Mouse (Mus musculus): ENCODE measurements around the gene Tor1aip1.

GRCm38 (mm10) chr1:156002366-156002765 lies 33.9 kb downstream of the Tor1aip1 start:
- TF ChIP-seq GATA1 (IDR thresholded peaks at IDR 0.05; ENCODE audit: borderline replicate concordance, low read length) (no peak), FLI1 (IDR thresholded peaks at IDR 0.05; ENCODE audit: low read length) (no peak)

Data from megakaryocyte, embryonic 14.5 days (primary cell).